ENCODE assay signal across 15 mouse cellular contexts in genomic region chr10:68257358-68258056, GRCm38 (mm10).
"Had no signal": no experiment of that assay in that cellular context is flagged by ENCODE, and none has a peak within 500 bp of the region (broad histone marks: within the 10 kb centered on the region; RNA-seq: fewer than 3 reads in every experiment).

No protein-coding gene starts in this region.

- ATAC-seq: liver, embryonic 12.5 days; midbrain, embryonic 15.5 days had no signal

- H3K4me3 ChIP-seq: left cerebral cortex, adult 2 months; limb, embryonic 10.5 days; liver, embryonic 12.5 days; lung, embryonic 15.5 days; megakaryocyte, embryonic 14.5 days; midbrain, embryonic 15.5 days; neural tube, embryonic 13.5 days had no signal

- H3K4me1 ChIP-seq: liver, embryonic 12.5 days; lung, embryonic 15.5 days; midbrain, embryonic 15.5 days had no signal

- H3K9me3 ChIP-seq: limb, embryonic 10.5 days; liver, embryonic 12.5 days; lung, embryonic 15.5 days; megakaryocyte, embryonic 14.5 days; midbrain, embryonic 15.5 days; neural tube, embryonic 13.5 days had no signal

- DNase-seq: kidney, postnatal 25 days; lung, postnatal 14 days; retina, postnatal 1 day; right cerebral cortex, postnatal 14 days; thymus, adult 18-20 months; thymus, postnatal 14 days had no signal

- H3K9ac ChIP-seq: liver, embryonic 12.5 days; lung, embryonic 15.5 days; midbrain, embryonic 15.5 days; neural tube, embryonic 13.5 days had no signal

- H3K4me2 ChIP-seq: liver, embryonic 12.5 days; lung, embryonic 15.5 days; midbrain, embryonic 11.5 days; midbrain, embryonic 15.5 days; neural tube, embryonic 13.5 days had no signal

- H3K36me3 ChIP-seq: liver, embryonic 12.5 days; midbrain, embryonic 15.5 days; neural tube, embryonic 13.5 days had no signal

- H3K27ac ChIP-seq: left cerebral cortex, adult 2 months; limb, embryonic 10.5 days; liver, embryonic 12.5 days; lung, embryonic 15.5 days; macrophage; midbrain, embryonic 15.5 days; neural tube, embryonic 13.5 days had no signal

- H3K27me3 ChIP-seq: liver, embryonic 12.5 days; lung, embryonic 15.5 days; megakaryocyte, embryonic 14.5 days; midbrain, embryonic 15.5 days; neural tube, embryonic 13.5 days had no signal
